Mouse (Mus musculus) bone marrow, adult 2 months (tissue): Measurements from ENCODE around the gene Fbxl14. TPM values are rescaled to one million over a fixed set of nuclear protein-coding genes. Genes with fewer than 3 reads are reported as not detected.
A peak's percentile ranks its signal among the peaks of the same experiment; 100 is the strongest.

Experiments used
- H3K27ac ChIP-seq: fragments of 200-500 bp; 2 replicates; pipeline ENCODE4 v1.5.1; 2012; ENCODE audit warnings: low read depth, mild to moderate bottlenecking, control low read depth, inconsistent platforms, low read length; ENCODE audit not compliant: control insufficient read depth, poor library complexity, insufficient read depth
- H3K4me1 ChIP-seq: fragments of 200-500 bp; 2 replicates; pipeline ENCODE4 v1.6.1; 2011; ENCODE audit warnings: low read length; ENCODE audit not compliant: control insufficient read depth, insufficient read depth
- H3K4me3 ChIP-seq: fragments of 200-500 bp; replicated peaks from 2 replicates; pipeline ENCODE3; 2011; ENCODE audit warnings: mild to moderate bottlenecking, low read depth, low read length, control low read depth; ENCODE audit not compliant: control insufficient read depth
- CTCF ChIP-seq: fragments of 200-500 bp; IDR thresholded peaks from 2 replicates; pipeline ENCODE4 v1.5.1; 2011; ENCODE audit warnings: low read length, control low read depth; ENCODE audit not compliant: control insufficient read depth, insufficient read depth
- POLR2A ChIP-seq: fragments of 200-500 bp; IDR thresholded peaks from 2 replicates; pipeline ENCODE4 v1.6.1; 2011; ENCODE audit warnings: low read depth, mild to moderate bottlenecking, control low read depth, low read length, borderline replicate concordance; ENCODE audit not compliant: control insufficient read depth
- WGBS: fragments of 180-500 bp; shearing (Covaris S2); methylation state at CpG from one replicate; pipeline ENCODE4 v1.1.7; 2018; 5-methylcytosine and 5-hydroxymethylcytosine counted together
- polyA plus RNA-seq: library from polyadenylated mRNA; stranded (reverse); fragments of >200 nt; gene quantifications from 2 replicates; pipeline ENCODE4 v1.2.4, GENCODE M21; 2011; ENCODE audit warnings: low replicate concordance; ENCODE audit not compliant: missing spikeins, insufficient read depth, insufficient read length

Fbxl14 gene
- polyA plus RNA-seq, 1 experiment: 22.8 TPM

GRCm38 (mm10) chr6:119482958-119483600, 3.6 kb downstream of the Fbxl14 start:
- H3K27ac ChIP-seq: no peak overlapping the region
- peak overlapping the region; percentile 19 for H3K4me3 ChIP-seq
- peak; percentile 36; the same call in 1 of the 2 replicates for TF ChIP-seq CTCF
- TF ChIP-seq POLR2A: no peak
- 62% methylated on average over 16 of the region's 16 CpGs for WGBS
- peaks cover 2% of the 10 kb centered on the region; the same call in 1 of the 2 replicates for H3K4me1 ChIP-seq

- TF ChIP-seq CTCF (no peak), POLR2A (no peak)
- Histone ChIP-seq H3K4me1 (peaks cover 4% of the 10 kb centered on the region; the same call in 1 of the 2 replicates), H3K4me3 (no peak overlapping the region), H3K27ac (no peak overlapping the region)
- 2% methylated on average over 2 of the region's 2 CpGs for WGBS
These were observed 6.0 kb downstream of the Fbxl14 start for GRCm38 (mm10) chr6:119485486-119485885.

- Histone ChIP-seq H3K27ac (no peak overlapping the region), H3K4me1 (peaks cover 4% of the 10 kb centered on the region; the same call in 1 of the 2 replicates), H3K4me3 (no peak overlapping the region)
- TF ChIP-seq CTCF (no peak), POLR2A (no peak)
- WGBS: 70% methylated on average over 12 of the region's 12 CpGs
These were observed 7.1 kb downstream of the Fbxl14 start for GRCm38 (mm10) chr6:119486381-119487084.

GRCm38 (mm10) chr6:119487085-119487458, 7.6 kb downstream of the Fbxl14 start:
- H3K4me3 ChIP-seq: no peak overlapping the region
- no peak for TF ChIP-seq POLR2A
- no peak for TF ChIP-seq CTCF
- peak overlapping the region; percentile 31 for H3K27ac ChIP-seq
- 83% methylated on average over 7 of the region's 7 CpGs for WGBS
- H3K4me1 ChIP-seq: peaks cover 4% of the 10 kb centered on the region; the same call in 1 of the 2 replicates

- H3K4me3 ChIP-seq: no peak overlapping the region
- WGBS: 60% methylated on average over 9 of the region's 9 CpGs
- H3K27ac ChIP-seq: peak overlapping the region; percentile 31; the same call in 1 of the 2 replicates
- peaks cover 4% of the 10 kb centered on the region; the same call in 1 of the 2 replicates for H3K4me1 ChIP-seq
- no peak for TF ChIP-seq CTCF
- no peak for TF ChIP-seq POLR2A
These were observed 8.2 kb downstream of the Fbxl14 start for GRCm38 (mm10) chr6:119487619-119488018.

- Histone ChIP-seq H3K27ac (no peak overlapping the region), H3K4me1 (peaks cover 4% of the 10 kb centered on the region; the same call in 1 of the 2 replicates), H3K4me3 (no peak overlapping the region)
- WGBS: 17% methylated on average over 5 of the region's 5 CpGs
- TF ChIP-seq CTCF (peak; percentile 64), POLR2A (no peak)
These were observed 10.3 kb downstream of the Fbxl14 start for GRCm38 (mm10) chr6:119489765-119490164.

- H3K4me1 ChIP-seq: peaks cover 4% of the 10 kb centered on the region; the same call in 1 of the 2 replicates
- no peak overlapping the region for H3K4me3 ChIP-seq
- no peak for TF ChIP-seq POLR2A
- no peak for TF ChIP-seq CTCF
- H3K27ac ChIP-seq: no peak overlapping the region
- 85% methylated on average over 11 of the region's 11 CpGs for WGBS
These were observed 11.1 kb downstream of the Fbxl14 start for GRCm38 (mm10) chr6:119490549-119490948.

GRCm38 (mm10) chr6:119491006-119491405, 11.5 kb downstream of the Fbxl14 start:
- 84% methylated on average over 11 of the region's 11 CpGs for WGBS

More at GRCm38 (mm10) chr6:119491006-119491405, 11.5 kb downstream of the Fbxl14 start:
- Histone ChIP-seq H3K4me1 (peaks cover 4% of the 10 kb centered on the region; the same call in 1 of the 2 replicates), H3K27ac (no peak overlapping the region), H3K4me3 (no peak overlapping the region)
- TF ChIP-seq POLR2A (no peak), CTCF (no peak)
